Mouse (Mus musculus) c-Kit-positive CD71-negative TER-119-negative erythroid progenitor cells, embryonic 14.5 days (primary cell): ENCODE measurements around the gene Zfp385c.
"Not testable (repeated sequence)": the region's sequence is repeated elsewhere in the genome, so short reads cannot be mapped to it uniquely, and the experiment has no call there.

Experiments used
- DNase-seq: peaks from one replicate; pipeline ENCODE4 v3.0.0-alpha.2; 2013; ENCODE audit warnings: low read depth

Gene Zfp385c

GRCm38 (mm10) chr11:100595533-100595932 is 96.7 kb downstream of the Zfp385c start:
- DNase-seq: no peak

DNA sequence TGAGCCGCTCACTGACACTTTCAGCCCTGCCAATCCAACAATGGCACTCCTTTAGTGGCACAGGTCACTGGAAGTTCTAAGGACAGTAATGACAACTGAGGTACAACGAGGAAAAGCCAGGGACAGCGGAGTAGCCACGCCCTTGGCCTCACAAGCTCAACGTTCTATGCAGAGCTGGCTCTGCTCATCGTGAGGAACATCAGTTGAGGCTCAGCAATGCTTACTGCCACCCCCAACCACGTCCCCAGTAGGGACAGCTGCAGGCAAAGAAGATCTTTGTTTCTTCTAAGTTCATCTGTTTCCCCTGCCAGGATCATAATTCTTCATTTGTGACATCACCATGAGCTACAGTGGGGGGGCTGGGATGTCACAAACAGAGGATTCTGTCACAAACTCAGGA is 97.6 kb downstream of the Zfp385c start:
- no peak for DNase-seq

DNA sequence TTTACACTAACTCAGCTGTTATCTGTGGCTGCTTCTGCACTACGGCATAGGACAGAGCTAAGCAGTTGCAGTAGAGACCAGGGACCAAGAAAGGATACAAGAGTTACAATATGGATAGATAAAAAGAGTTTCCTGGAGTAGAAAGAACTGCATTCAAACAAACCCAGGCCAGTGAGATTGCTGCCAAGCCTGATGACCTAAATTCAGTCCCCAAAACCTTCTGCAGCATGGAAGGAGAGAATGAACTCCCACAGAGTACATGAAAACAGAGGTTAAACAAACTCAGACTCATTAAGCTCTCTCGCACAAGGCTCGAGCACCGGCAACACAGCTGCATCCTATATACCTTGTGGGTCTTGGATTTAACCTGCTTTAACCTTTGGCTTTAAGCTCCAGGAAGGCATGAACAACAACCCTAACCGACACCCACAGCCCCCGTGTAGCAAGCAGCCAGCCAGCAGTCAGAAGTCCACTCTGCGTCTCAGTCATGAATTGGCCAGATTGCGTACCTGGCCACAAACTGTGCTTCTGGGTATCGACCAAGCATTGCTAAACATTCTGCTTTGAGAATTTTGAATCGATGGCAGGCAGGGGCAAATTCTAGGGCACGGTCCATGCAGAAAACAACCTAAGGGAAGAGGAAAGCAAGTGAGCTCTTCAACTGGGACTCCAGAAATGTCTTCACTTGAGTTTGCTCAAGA is 99.8 kb downstream of the Zfp385c start:
- no peak for DNase-seq

DNA sequence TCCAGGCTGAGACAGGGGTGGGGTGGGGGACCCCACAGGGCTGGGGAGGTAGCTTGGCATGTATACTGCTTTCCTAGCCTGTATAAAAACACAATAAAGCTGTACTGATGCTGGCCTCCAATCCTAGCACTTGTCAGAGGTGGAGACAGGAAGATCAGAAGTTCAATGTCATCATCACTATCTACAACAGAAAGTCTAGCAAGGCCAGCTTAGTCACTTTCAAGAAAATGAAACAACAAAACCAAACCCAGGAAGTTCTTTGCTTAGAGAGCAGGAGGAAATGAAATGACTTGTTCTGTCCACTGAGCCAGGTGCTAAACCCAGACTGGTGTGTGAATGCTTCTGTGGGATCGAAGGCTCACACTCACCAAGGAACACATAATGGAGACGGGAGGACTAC is 103.8 kb downstream of the Zfp385c start:
- DNase-seq: no peak

GRCm38 (mm10) chr11:100585148-100585547 is 107.1 kb downstream of the Zfp385c start:
- no peak for DNase-seq

GRCm38 (mm10) chr11:100584561-100584961 is 107.7 kb downstream of the Zfp385c start:
- DNase-seq: no peak

DNA sequence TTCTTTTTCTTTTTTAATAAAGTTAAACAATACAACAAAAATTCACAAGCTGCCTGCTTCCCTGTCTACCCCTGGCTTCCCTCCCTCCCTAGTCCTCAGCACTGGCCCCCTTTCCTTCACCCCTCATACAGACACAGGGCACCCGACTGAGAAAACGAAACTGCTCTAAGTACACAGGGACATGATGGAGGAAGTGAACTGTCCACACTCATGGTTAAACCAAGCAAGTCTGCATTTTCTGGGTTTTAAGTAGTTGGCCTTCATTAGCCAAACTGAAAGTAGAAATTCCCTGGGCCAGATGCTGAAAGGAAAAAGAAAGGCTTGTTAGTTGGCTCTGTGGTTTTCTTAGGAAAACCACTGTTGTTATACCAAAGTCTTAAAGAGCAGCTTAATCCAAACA is 109.4 kb downstream of the Zfp385c start:
- no peak for DNase-seq

GRCm38 (mm10) chr11:100582413-100582812 is 109.8 kb downstream of the Zfp385c start:
- DNase-seq: not testable (repeated sequence)

DNA sequence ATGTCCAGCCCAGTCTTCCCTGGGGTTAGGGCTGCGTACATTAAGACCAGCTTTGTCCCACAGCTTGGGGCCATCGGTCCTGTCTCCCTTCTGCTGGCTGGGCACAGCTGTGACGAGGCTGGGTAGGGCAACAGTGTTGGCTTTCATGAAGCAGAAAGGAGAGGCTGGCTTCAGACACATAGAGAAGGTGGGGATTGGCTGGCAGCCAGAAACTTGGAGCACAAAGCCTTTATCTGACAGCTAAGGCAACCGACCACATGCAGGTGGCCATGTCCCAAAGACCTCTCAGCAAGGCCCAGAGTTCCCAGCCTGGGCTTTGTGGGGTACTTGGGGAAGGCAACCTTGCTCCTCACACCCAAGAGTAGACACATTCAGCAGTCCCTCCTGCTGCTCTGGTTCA is 110.5 kb downstream of the Zfp385c start:
- DNase-seq: no peak

DNA sequence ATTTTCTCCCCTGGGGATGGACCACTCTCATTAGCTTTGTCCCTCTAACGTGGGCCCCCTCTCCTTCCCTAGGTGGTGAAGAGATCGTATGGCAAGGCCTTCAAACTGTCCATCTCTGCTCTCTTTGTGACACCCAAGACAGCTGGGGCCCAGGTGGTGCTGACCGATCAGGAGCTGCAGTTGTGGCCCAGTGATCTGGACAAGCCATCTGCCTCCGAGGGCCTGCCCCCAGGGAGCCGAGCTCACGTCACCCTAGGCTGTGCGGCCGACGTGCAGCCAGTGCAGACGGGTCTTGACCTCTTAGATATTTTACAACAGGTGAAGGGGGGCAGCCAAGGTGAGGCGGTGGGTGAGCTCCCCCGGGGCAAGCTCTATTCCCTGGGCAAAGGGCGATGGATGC is 112.0 kb downstream of the Zfp385c start:
- DNase-seq: no peak

GRCm38 (mm10) chr11:100579116-100579799 is 113.0 kb downstream of the Zfp385c start:
- no peak for DNase-seq

DNA sequence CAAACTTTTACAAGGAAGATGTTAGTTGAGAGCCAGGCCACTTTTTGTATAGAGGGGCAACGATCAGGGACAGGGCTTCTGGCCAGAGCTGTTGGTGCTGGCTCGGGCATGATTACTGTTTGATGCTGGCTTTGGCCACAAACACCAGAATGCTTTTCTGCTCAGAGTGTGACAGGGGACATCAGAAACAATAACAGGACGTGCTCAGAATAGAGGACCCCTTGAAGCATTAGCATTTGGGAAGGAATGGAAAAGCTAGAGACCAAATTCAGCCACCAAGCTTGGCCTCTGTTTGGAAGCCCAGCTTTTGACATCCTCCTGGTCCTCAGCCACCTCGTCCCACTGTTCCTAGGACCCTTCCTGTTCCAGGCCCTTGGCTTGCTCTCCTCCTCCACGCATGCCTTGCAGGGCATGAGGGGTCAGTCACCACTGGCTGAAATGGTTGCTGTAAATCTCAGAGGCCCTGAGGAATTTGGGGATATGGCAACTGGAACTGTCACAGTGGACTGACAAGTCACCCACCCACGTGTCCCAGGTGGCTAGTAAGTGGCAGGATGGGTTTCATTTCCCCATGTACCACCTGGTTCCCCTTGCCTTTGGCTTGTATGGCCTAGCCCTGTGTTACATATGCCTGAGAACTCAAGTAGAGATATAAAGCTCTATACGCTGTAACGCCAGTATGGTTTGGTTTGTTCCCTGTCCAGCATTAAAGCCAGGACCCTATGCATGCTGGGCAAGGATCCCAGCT is 114.2 kb downstream of the Zfp385c start:
- no peak for DNase-seq
